Mouse (Mus musculus) forebrain, embryonic 16.5 days (tissue): Measurements from ENCODE around the gene Angptl8. TPM values are rescaled to one million over a fixed set of nuclear protein-coding genes. Genes with fewer than 3 reads are reported as not detected.

Experiments
- ATAC-seq: fragments of 200-750 bp; cut with Nextera tagmentation; 2 replicates; pipeline ENCODE4 v1.8.0; 2017; ENCODE audit warnings: mild to moderate bottlenecking, moderate library complexity
- H3K27ac ChIP-seq: fragments of 300-500 bp; sonication (generic); 2 replicates; pipeline ENCODE4 v1.5.1; 2014; ENCODE audit warnings: low read length, control low read depth
- H3K27me3 ChIP-seq: fragments of 300-500 bp; sonication (generic); replicated peaks from 2 replicates; pipeline ENCODE4 v1.6.1; 2014; ENCODE audit warnings: low read length; ENCODE audit not compliant: control insufficient read depth, insufficient read depth
- H3K36me3 ChIP-seq: fragments of 300-500 bp; sonication (generic); 2 replicates; pipeline ENCODE4 v1.6.1; 2014; ENCODE audit not compliant: control insufficient read depth, insufficient read depth
- H3K4me1 ChIP-seq: fragments of 300-500 bp; sonication (generic); replicated peaks from 2 replicates; pipeline ENCODE4 v1.6.1; 2014; ENCODE audit warnings: low read length; ENCODE audit not compliant: control insufficient read depth, insufficient read depth
- H3K4me2 ChIP-seq: fragments of 300-500 bp; sonication (generic); 2 replicates; pipeline ENCODE4 v1.6.1; 2014; ENCODE audit warnings: mild to moderate bottlenecking, low read length, control low read depth
- H3K4me3 ChIP-seq: fragments of 300-500 bp; sonication (generic); replicated peaks from 2 replicates; pipeline ENCODE4 v1.5.1; 2014; ENCODE audit warnings: mild to moderate bottlenecking, low read length, control low read depth
- H3K9ac ChIP-seq: fragments of 300-500 bp; sonication (generic); replicated peaks from 2 replicates; pipeline ENCODE4 v1.6.1; 2014; ENCODE audit warnings: low read depth, low read length, control low read depth
- H3K9me3 ChIP-seq: fragments of 300-500 bp; sonication (generic); 2 replicates; pipeline ENCODE4 v1.6.1; 2016; ENCODE audit warnings: low read length; ENCODE audit not compliant: control insufficient read depth
- WGBS: fragments of 180-500 bp; shearing (Covaris S2); extraction: QIAGEN DNeasy Blood & Tissue Kit; methylation state at CpG from one replicate; pipeline ENCODE4 v1.1.7; 2014; 5-methylcytosine and 5-hydroxymethylcytosine counted together
- polyA plus RNA-seq: library from polyadenylated mRNA; unstranded; fragments of >200 nt; fragmentation: Nextera tagmentation; extraction: Ambion mirVana; gene quantifications from 2 replicates; pipeline ENCODE4 v1.2.1, GENCODE M21; 2015

Angptl8 gene
- polyA plus RNA-seq, 1 experiment from 2014 or later: 0.51 TPM

- WGBS: 63% methylated on average over 5 of the region's 5 CpGs
- Histone ChIP-seq H3K4me2 (no peak overlapping the region), H3K36me3 (no peaks in the 10 kb centered on the region), H3K4me3 (no peak overlapping the region), H3K27ac (no peak overlapping the region), H3K9me3 (no peaks in the 10 kb centered on the region), H3K27me3 (no peaks in the 10 kb centered on the region), H3K4me1 (no peaks in the 10 kb centered on the region), H3K9ac (no peak overlapping the region)
- no peak for ATAC-seq
Observed at GRCm38 (mm10) chr9:21842391-21842790, 7.1 kb downstream of the Angptl8 start.

GRCm38 (mm10) chr9:21843086-21843485 is 7.8 kb downstream of the Angptl8 start:
- no peaks in the 10 kb centered on the region for H3K36me3 ChIP-seq
- no peak for ATAC-seq
- no peaks in the 10 kb centered on the region for H3K4me1 ChIP-seq
- no peaks in the 10 kb centered on the region for H3K9me3 ChIP-seq
- H3K4me3 ChIP-seq: no peak overlapping the region
- H3K9ac ChIP-seq: no peak overlapping the region
- WGBS: 67% methylated on average over 6 of the region's 6 CpGs
- no peak overlapping the region for H3K4me2 ChIP-seq
- H3K27me3 ChIP-seq: no peaks in the 10 kb centered on the region
- no peak overlapping the region for H3K27ac ChIP-seq

- H3K9ac ChIP-seq: no peak overlapping the region
- no peak overlapping the region for H3K4me3 ChIP-seq
- H3K27me3 ChIP-seq: no peaks in the 10 kb centered on the region
- H3K9me3 ChIP-seq: no peaks in the 10 kb centered on the region
- no peaks in the 10 kb centered on the region for H3K36me3 ChIP-seq
- ATAC-seq: no peak
- no peak overlapping the region for H3K27ac ChIP-seq
- H3K4me1 ChIP-seq: no peaks in the 10 kb centered on the region
- 67% methylated on average over 14 of the region's 14 CpGs for WGBS
- no peak overlapping the region for H3K4me2 ChIP-seq
Observed at GRCm38 (mm10) chr9:21845381-21846080, 10.2 kb downstream of the Angptl8 start.

- no peaks in the 10 kb centered on the region for H3K9me3 ChIP-seq
- H3K27me3 ChIP-seq: no peaks in the 10 kb centered on the region
- no peak for ATAC-seq
- no peak overlapping the region for H3K4me2 ChIP-seq
- H3K27ac ChIP-seq: no peak overlapping the region
- no peaks in the 10 kb centered on the region for H3K4me1 ChIP-seq
- no peak overlapping the region for H3K4me3 ChIP-seq
- WGBS: 26% methylated on average over 11 of the region's 11 CpGs
- H3K36me3 ChIP-seq: no peaks in the 10 kb centered on the region
- no peak overlapping the region for H3K9ac ChIP-seq
Observed at GRCm38 (mm10) chr9:21846755-21847341, 11.5 kb downstream of the Angptl8 start.

GRCm38 (mm10) chr9:21847425-21847824 is 12.1 kb downstream of the Angptl8 start:
- no peak for ATAC-seq
- H3K9me3 ChIP-seq: no peaks in the 10 kb centered on the region
- H3K9ac ChIP-seq: no peak overlapping the region
- no peaks in the 10 kb centered on the region; the same call in 1 of the 2 replicates for H3K4me1 ChIP-seq
- H3K4me2 ChIP-seq: no peak overlapping the region
- no peak overlapping the region for H3K4me3 ChIP-seq
- 32% methylated on average over 3 of the region's 3 CpGs for WGBS
- H3K27ac ChIP-seq: no peak overlapping the region
- H3K36me3 ChIP-seq: no peaks in the 10 kb centered on the region
- H3K27me3 ChIP-seq: no peaks in the 10 kb centered on the region

- ATAC-seq: no peak
- H3K36me3 ChIP-seq: no peaks in the 10 kb centered on the region
- WGBS: 21% methylated on average over 10 of the region's 10 CpGs
- H3K27me3 ChIP-seq: no peaks in the 10 kb centered on the region
- H3K4me3 ChIP-seq: no peak overlapping the region
- H3K9ac ChIP-seq: no peak overlapping the region
- H3K27ac ChIP-seq: no peak overlapping the region
- H3K4me2 ChIP-seq: no peak overlapping the region
- peaks cover 5% of the 10 kb centered on the region for H3K4me1 ChIP-seq
- no peaks in the 10 kb centered on the region for H3K9me3 ChIP-seq
Observed at GRCm38 (mm10) chr9:21847926-21848325, 12.6 kb downstream of the Angptl8 start.

GRCm38 (mm10) chr9:21849691-21850677 is 14.7 kb downstream of the Angptl8 start:
- Histone ChIP-seq H3K4me2 (no peak overlapping the region), H3K9ac (no peak overlapping the region), H3K27ac (no peak overlapping the region), H3K4me3 (no peak overlapping the region), H3K9me3 (no peaks in the 10 kb centered on the region), H3K27me3 (no peaks in the 10 kb centered on the region), H3K36me3 (no peaks in the 10 kb centered on the region), H3K4me1 (peaks cover 5% of the 10 kb centered on the region)
- WGBS: 90% methylated on average over 7 of the region's 7 CpGs
- no peak for ATAC-seq

GRCm38 (mm10) chr9:21851084-21851483 is 15.8 kb downstream of the Angptl8 start:
- ATAC-seq: no peak
- Histone ChIP-seq H3K36me3 (no peaks in the 10 kb centered on the region), H3K9ac (no peak overlapping the region), H3K4me1 (peaks cover 5% of the 10 kb centered on the region), H3K27ac (no peak overlapping the region), H3K9me3 (no peaks in the 10 kb centered on the region), H3K4me3 (no peak overlapping the region), H3K4me2 (0 out of 2 replicates have a peak overlapping the region, but pooled peaks have one; percentile 12), H3K27me3 (no peaks in the 10 kb centered on the region)
- WGBS: 80% methylated on average over 3 of the region's 3 CpGs
